20 mouse cellular contexts compared by ENCODE assay signal in the genomic region with DNA sequence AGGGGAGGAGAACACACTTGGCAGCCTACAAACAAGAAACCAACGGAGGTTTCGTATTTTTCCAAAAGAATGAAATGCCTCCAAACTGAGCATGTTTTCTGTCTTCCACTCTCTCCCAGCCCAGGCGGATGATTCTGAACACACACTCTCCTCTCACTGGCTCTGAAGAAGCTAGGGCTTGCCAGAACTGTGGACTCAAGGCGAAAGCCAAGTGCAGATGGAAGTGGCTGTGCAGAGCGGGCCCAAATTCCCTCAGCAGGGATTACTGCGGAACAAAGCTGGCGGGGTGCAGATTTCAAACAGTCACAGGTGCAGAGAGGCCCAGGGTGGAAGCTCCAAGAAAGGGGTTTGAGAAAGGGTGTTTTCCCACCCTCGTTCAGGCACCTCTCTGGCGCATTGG. TPM values are rescaled to one million over a fixed set of nuclear protein-coding genes. Genes with fewer than 3 reads are reported as not detected.
DNase-seq lines count a peak whose midpoint lies in the region; ATAC-seq and TF ChIP-seq lines count a peak whose summit lies in the region.
"Had no signal": no experiment of that assay in that cellular context is flagged by ENCODE, and none has a peak within 500 bp of the region (broad histone marks: within the 10 kb centered on the region; RNA-seq: fewer than 3 reads in every experiment).

No protein-coding gene starts in this region.

- TF ChIP-seq CTCF in lung, adult 2 months (IDR thresholded peaks at IDR 0.05; ENCODE audit: insufficient read depth, low read length) = no peak

- no peaks in the 10 kb centered on the region for H3K4me1 ChIP-seq in heart, embryonic 12.5 days (replicated peaks)
- H3K4me1 ChIP-seq in lung, adult 2 months (ENCODE audit: control insufficient read depth, insufficient read depth, low read length) = no peaks in the 10 kb centered on the region
- H3K4me1 ChIP-seq in stomach, embryonic 15.5 days = no peaks in the 10 kb centered on the region
- H3K4me1 ChIP-seq: hindbrain, embryonic 13.5 days had no signal

- H3K36me3 ChIP-seq in heart, embryonic 12.5 days = no peaks in the 10 kb centered on the region
- no peaks in the 10 kb centered on the region for H3K36me3 ChIP-seq in stomach, embryonic 15.5 days
- H3K36me3 ChIP-seq: hindbrain, embryonic 13.5 days had no signal

- H3K4me2 ChIP-seq in heart, embryonic 12.5 days = no peak overlapping the region
- H3K4me2 ChIP-seq in stomach, embryonic 15.5 days = no peak overlapping the region
- H3K4me2 ChIP-seq: hindbrain, embryonic 13.5 days; midbrain, embryonic 11.5 days had no signal

- no peak overlapping the region for H3K9ac ChIP-seq in heart, embryonic 12.5 days
- no peak overlapping the region for H3K9ac ChIP-seq in stomach, embryonic 15.5 days
- H3K9ac ChIP-seq: hindbrain, embryonic 13.5 days had no signal

- no peak overlapping the region for H3K27ac ChIP-seq in heart, embryonic 12.5 days (ENCODE audit: poor library complexity, severe bottlenecking)
- 0 out of 2 replicates have a peak overlapping the region, but pooled peaks have one; percentile 16 for H3K27ac ChIP-seq in stomach, embryonic 15.5 days
- H3K27ac ChIP-seq: heart, adult 2 months; hindbrain, embryonic 13.5 days had no signal

- 74% methylated on average over 9 of the region's 9 CpGs for WGBS in heart, embryonic 12.5 days
- 74% methylated on average over 9 of the region's 9 CpGs for WGBS in lung, adult 2 months
- WGBS in stomach, embryonic 15.5 days = 71% methylated on average over 9 of the region's 9 CpGs

- TF ChIP-seq POLR2A in lung, adult 2 months (IDR thresholded peaks at IDR 0.05; ENCODE audit: borderline replicate concordance, extremely low read depth, low read depth, low read length) = no peak

- H3K9me3 ChIP-seq in heart, embryonic 12.5 days (replicated peaks) = no peaks in the 10 kb centered on the region
- H3K9me3 ChIP-seq in stomach, embryonic 15.5 days = no peaks in the 10 kb centered on the region
- H3K9me3 ChIP-seq: hindbrain, embryonic 13.5 days had no signal

- no peak for ATAC-seq in heart, embryonic 12.5 days (ENCODE audit: insufficient number of reproducible peaks, low FRiP score)
- ATAC-seq in stomach, embryonic 15.5 days (ENCODE audit: insufficient read depth, low FRiP score, low read depth) = no peak

- peak; percentile 20 for DNase-seq in adrenal gland, postnatal 10 days
- no peak for DNase-seq in adrenal gland, adult (ENCODE audit: inconsistent age in 2 of 2, low spot score in 1 of 2)
- DNase-seq in heart, adult 11 months = peak; percentile 94
- peak; percentile 50 for DNase-seq in lung, postnatal 10 days
- no peak for DNase-seq in lung, adult 2 months
- DNase-seq in T-cell, adult 2 months (ENCODE audit: low spot score) = no peak
- DNase-seq: kidney, adult 11 months; kidney, postnatal 4 days; layer of hippocampus, postnatal 36 days; liver; lung, postnatal 36 days; thymus, postnatal 14 days had no signal

- H3K27me3 ChIP-seq in heart, embryonic 12.5 days (replicated peaks) = no peaks in the 10 kb centered on the region
- no peaks in the 10 kb centered on the region for H3K27me3 ChIP-seq in stomach, embryonic 15.5 days (replicated peaks)
- H3K27me3 ChIP-seq: CH12.LX; hindbrain, embryonic 13.5 days had no signal

- no peak overlapping the region for H3K4me3 ChIP-seq in heart, embryonic 12.5 days
- no peak overlapping the region for H3K4me3 ChIP-seq in lung, adult 2 months (replicated peaks; ENCODE audit: extremely low read depth, low read depth, low read length)
- H3K4me3 ChIP-seq in stomach, embryonic 15.5 days (replicated peaks) = no peak overlapping the region
- H3K4me3 ChIP-seq: heart, adult 2 months; hindbrain, embryonic 13.5 days had no signal

RNA-seq across cellular contexts. Expression of a gene that starts 19.1 kb away (rescaled TPM):
- not detected for total RNA-seq in adrenal gland, postnatal 10 days (2021)
- polyA plus RNA-seq in heart, embryonic 12.5 days (2016; fragmentation: Nextera tagmentation; extraction: Ambion mirVana) = 11.7 and 12.1 TPM in 2 replicates
- polyA plus RNA-seq in lung, adult 2 months (2012; rRNA removed) = not detected in 2 replicates
- 6.3 and 7.5 TPM in 2 replicates for polyA plus RNA-seq in stomach, embryonic 15.5 days (2015; fragmentation: Nextera tagmentation; extraction: Ambion mirVana)
- total RNA-seq: adrenal gland, adult 18-20 months; CH12.LX; heart, adult 2 months; layer of hippocampus, postnatal 36 days had no signal
- polyA plus RNA-seq: cortical plate, adult 2 months; heart, adult 2 months had no signal

RNA-seq across cellular contexts. Expression of a gene that starts 48.8 kb away (rescaled TPM):
- total RNA-seq in adrenal gland, postnatal 10 days (2021) = 10 to 100 TPM in 1 of 2 experiments, 1 to 10 TPM in 1; 8.2 to 15.1 TPM
- 25.6 and 27.1 TPM in 2 replicates for polyA plus RNA-seq in heart, embryonic 12.5 days (2016; fragmentation: Nextera tagmentation; extraction: Ambion mirVana)
- 1.9 and 2.6 TPM in 2 replicates for polyA plus RNA-seq in lung, adult 2 months (2012; rRNA removed)
- 9.9 TPM in 2 replicates for polyA plus RNA-seq in stomach, embryonic 15.5 days (2015; fragmentation: Nextera tagmentation; extraction: Ambion mirVana)

RNA-seq across cellular contexts. Expression of a gene that starts 52.4 kb away (rescaled TPM):
- total RNA-seq in adrenal gland, postnatal 10 days (2021) = not detected
- not detected in 2 replicates for polyA plus RNA-seq in heart, embryonic 12.5 days (2016; fragmentation: Nextera tagmentation; extraction: Ambion mirVana)
- polyA plus RNA-seq in lung, adult 2 months (2012; rRNA removed) = not detected in 2 replicates
- not detected in 2 replicates for polyA plus RNA-seq in stomach, embryonic 15.5 days (2015; fragmentation: Nextera tagmentation; extraction: Ambion mirVana)
- total RNA-seq: adrenal gland, adult 18-20 months; CH12.LX; heart, adult 2 months; layer of hippocampus, postnatal 36 days had no signal
- polyA plus RNA-seq: cortical plate, adult 2 months; heart, adult 2 months; hindbrain, embryonic 13.5 days; midbrain, embryonic 11.5 days had no signal

Comparison
In these comparisons a context has a peak if more than half of its experiments do, and no peak if none do; other contexts are left out.
1. DNase-seq: peak in adrenal gland, postnatal 10 days (single experiment), heart, adult 11 months (single experiment) and lung, postnatal 10 days (single experiment); none in adrenal gland, adult (0 of 2), lung, adult 2 months (single experiment) and T-cell, adult 2 months (single experiment).